Mouse (Mus musculus) liver (tissue): Measurements from ENCODE around the gene 5730480H06Rik.

ENCODE experiments used
- DNase-seq: peaks from one replicate; pipeline ENCODE4 v3.0.0-alpha.2; 2020; ENCODE audit warnings: mixed read lengths

The 5730480H06Rik gene

GRCm38 (mm10) chr5:48430459-48430858 is 102.7 kb downstream of the 5730480H06Rik start:
- DNase-seq = no peak

- DNase-seq = no peak
Observed at GRCm38 (mm10) chr5:48448888-48449287, 121.1 kb downstream of the 5730480H06Rik start.

GRCm38 (mm10) chr5:48460221-48460620 is 132.5 kb downstream of the 5730480H06Rik start:
- no peak for DNase-seq
